17 mouse cellular contexts compared by ENCODE assay signal in genomic region chr5:68122883-68123282, GRCm38 (mm10).
"Had no signal": no experiment of that assay in that cellular context is flagged by ENCODE, and none has a peak within 500 bp of the region (broad histone marks: within the 10 kb centered on the region; RNA-seq: fewer than 3 reads in every experiment).

No protein-coding gene starts in this region.

- ATAC-seq: lung, postnatal 0 days; midbrain, embryonic 13.5 days; midbrain, embryonic 15.5 days had no signal

- H3K4me2 ChIP-seq: lung, embryonic 15.5 days; midbrain, embryonic 11.5 days; midbrain, embryonic 13.5 days; midbrain, embryonic 15.5 days; neural tube, embryonic 12.5 days; stomach, embryonic 15.5 days had no signal

- H3K27me3 ChIP-seq: lung, embryonic 15.5 days; megakaryocyte, embryonic 14.5 days; midbrain, embryonic 13.5 days; midbrain, embryonic 15.5 days; neural tube, embryonic 12.5 days; stomach, embryonic 15.5 days had no signal

- DNase-seq: lung, adult 2 months; lung, postnatal 14 days; lung, postnatal 36 days; right cerebral cortex, postnatal 14 days; thymus, adult 2 months; thymus, postnatal 25 days; thymus, postnatal 4 days had no signal

- H3K9me3 ChIP-seq: lung, embryonic 15.5 days; megakaryocyte, embryonic 14.5 days; midbrain, embryonic 13.5 days; midbrain, embryonic 15.5 days; neural tube, embryonic 12.5 days; stomach, embryonic 15.5 days had no signal

- H3K9ac ChIP-seq: lung, embryonic 15.5 days; midbrain, embryonic 13.5 days; midbrain, embryonic 15.5 days; neural tube, embryonic 12.5 days; stomach, embryonic 15.5 days had no signal

- H3K36me3 ChIP-seq: lung, embryonic 15.5 days; midbrain, embryonic 13.5 days; midbrain, embryonic 15.5 days; neural tube, embryonic 12.5 days; stomach, embryonic 15.5 days had no signal

- H3K4me1 ChIP-seq: lung, embryonic 15.5 days; megakaryocyte, embryonic 14.5 days; midbrain, embryonic 13.5 days; midbrain, embryonic 15.5 days; neural tube, embryonic 12.5 days; stomach, embryonic 15.5 days had no signal

- H3K4me3 ChIP-seq: lung, embryonic 15.5 days; megakaryocyte, embryonic 14.5 days; midbrain, embryonic 13.5 days; midbrain, embryonic 15.5 days; neural tube, embryonic 12.5 days; stomach, embryonic 15.5 days had no signal

- H3K27ac ChIP-seq: lung, embryonic 15.5 days; macrophage; midbrain, embryonic 13.5 days; midbrain, embryonic 15.5 days; neural tube, embryonic 12.5 days; stomach, embryonic 15.5 days; stomach, postnatal 0 days had no signal
